Mouse (Mus musculus) heart, postnatal 25 days (tissue): ENCODE measurements at regions not wholly inside any gene's neighbourhood (a gene's known extent, or its start where the extent isn't known, plus 50 kb on each side); places are given as distances from the start of the nearest gene placed in this dataset.
A peak's percentile ranks its signal among the peaks of the same experiment; 100 is the strongest.

Source experiments
- DNase-seq: peaks from one replicate; pipeline ENCODE4 v3.0.0; 2022; ENCODE audit warnings: low spot score
- intact Hi-C: fragments of 180-260 bp; cut with DNase I; formaldehyde crosslinking; loops from one replicate; pipeline ENCODE4 v1.15.1; 2025

- no peak for DNase-seq
- intact Hi-C loops, result no loop called here
Observed at GRCm38 (mm10) chr3:143736651-143737398, 468.2 kb downstream of the Lmo4 start.

GRCm38 (mm10) chr3:143734791-143735190, 470.2 kb downstream of the Lmo4 start:
- DNase-seq, result no peak
- intact Hi-C loops, result no loop called here

GRCm38 (mm10) chr3:143732966-143733725, 471.9 kb downstream of the Lmo4 start:
- peak; percentile 5 for DNase-seq
- intact Hi-C loops, result no loop called here

GRCm38 (mm10) chr3:143729473-143730076, 475.4 kb downstream of the Lmo4 start:
- DNase-seq, result no peak
- intact Hi-C loops, result no loop called here

GRCm38 (mm10) chr3:143722571-143722970, 482.4 kb downstream of the Lmo4 start:
- intact Hi-C loops, result no loop called here
- no peak for DNase-seq

GRCm38 (mm10) chr3:143722082-143722481, 482.9 kb downstream of the Lmo4 start:
- intact Hi-C loops, result no loop called here
- DNase-seq, result no peak

- intact Hi-C loops, result no loop called here
Observed at GRCm38 (mm10) chr3:143713183-143713582, 491.8 kb downstream of the Lmo4 start.

GRCm38 (mm10) chr3:143710805-143711469, 494.1 kb downstream of the Lmo4 start:
- DNase-seq, result no peak
- intact Hi-C loops, result no loop called here

More at GRCm38 (mm10) chr3:143713183-143713582, 491.8 kb downstream of the Lmo4 start:
- DNase-seq, result no peak

- DNase-seq, result no peak
- intact Hi-C loops, result no loop called here
Observed at GRCm38 (mm10) chr3:143706679-143707078, 498.3 kb downstream of the Lmo4 start.

- no peak for DNase-seq
- intact Hi-C loops, result no loop called here
Observed at GRCm38 (mm10) chr3:143694817-143695216, 510.2 kb downstream of the Lmo4 start.

- DNase-seq, result no peak
- intact Hi-C loops, result no loop called here
Observed at GRCm38 (mm10) chr3:143685742-143686141, 519.3 kb downstream of the Lmo4 start.

GRCm38 (mm10) chr3:143678186-143678585, 526.8 kb downstream of the Lmo4 start:
- no peak for DNase-seq
- intact Hi-C loops, result no loop called here

GRCm38 (mm10) chr3:143674855-143675254, 530.2 kb downstream of the Lmo4 start:
- no peak for DNase-seq
- intact Hi-C loops, result no loop called here

GRCm38 (mm10) chr3:143674446-143674845, 530.6 kb downstream of the Lmo4 start:
- intact Hi-C loops, result no loop called here
- DNase-seq, result no peak

GRCm38 (mm10) chr3:143662041-143662685, 542.9 kb downstream of the Lmo4 start:
- DNase-seq, result no peak
- intact Hi-C loops, result no loop called here

GRCm38 (mm10) chr3:143659421-143659978, 545.5 kb downstream of the Lmo4 start:
- DNase-seq, result no peak
- intact Hi-C loops, result no loop called here

GRCm38 (mm10) chr3:143647237-143647636, 557.8 kb downstream of the Lmo4 start:
- DNase-seq, result no peak
- intact Hi-C loops, result no loop called here

GRCm38 (mm10) chr3:143646836-143647235, 558.2 kb downstream of the Lmo4 start:
- intact Hi-C loops, result no loop called here

GRCm38 (mm10) chr3:143633036-143633435, 572.0 kb downstream of the Lmo4 start:
- DNase-seq, result no peak

More at GRCm38 (mm10) chr3:143646836-143647235, 558.2 kb downstream of the Lmo4 start:
- DNase-seq, result no peak

GRCm38 (mm10) chr3:143631183-143631582, 573.8 kb downstream of the Lmo4 start:
- DNase-seq, result peak; percentile 40
- intact Hi-C loops, result no loop called here

More at GRCm38 (mm10) chr3:143633036-143633435, 572.0 kb downstream of the Lmo4 start:
- intact Hi-C loops, result no loop called here
